Mouse (Mus musculus) cortical plate, adult 2 months (tissue): Measurements from ENCODE around the gene Fhit. TPM values are rescaled to one million over a fixed set of nuclear protein-coding genes. Genes with fewer than 3 reads are reported as not detected.

Source experiments
- H3K27ac ChIP-seq: fragments of 200-500 bp; 2 replicates; pipeline ENCODE4 v1.5.1; 2012; ENCODE audit warnings: low read length, control low read depth, inconsistent platforms; ENCODE audit not compliant: insufficient read depth
- H3K4me1 ChIP-seq: fragments of 200-500 bp; 2 replicates; pipeline ENCODE4 v1.6.1; 2011; ENCODE audit warnings: low read length; ENCODE audit not compliant: control insufficient read depth, insufficient read depth
- H3K4me3 ChIP-seq: fragments of 200-500 bp; 2 replicates; pipeline ENCODE4 v1.5.1; 2011; ENCODE audit warnings: mild to moderate bottlenecking, low read length, control low read depth; ENCODE audit not compliant: insufficient read depth
- CTCF ChIP-seq: fragments of 200-500 bp; IDR thresholded peaks from 2 replicates; pipeline ENCODE4 v1.5.1; 2011; ENCODE audit warnings: mild to moderate bottlenecking, control low read depth, low read length; ENCODE audit not compliant: insufficient read depth; ENCODE audit errors: extremely low read depth
- POLR2A ChIP-seq: fragments of 200-500 bp; IDR thresholded peaks from 2 replicates; pipeline ENCODE4 v1.6.1; 2011; ENCODE audit warnings: mild to moderate bottlenecking, low read length, control low read depth; ENCODE audit not compliant: insufficient read depth; ENCODE audit errors: extremely low read depth
- polyA plus RNA-seq: library from polyadenylated mRNA; depleted of rRNA; stranded (reverse); fragments of >200 nt; gene quantifications from 2 replicates; pipeline ENCODE4 v1.2.3, GENCODE M21; 2012

Fhit gene
- polyA plus RNA-seq, 1 experiment: 7.7 TPM

DNA sequence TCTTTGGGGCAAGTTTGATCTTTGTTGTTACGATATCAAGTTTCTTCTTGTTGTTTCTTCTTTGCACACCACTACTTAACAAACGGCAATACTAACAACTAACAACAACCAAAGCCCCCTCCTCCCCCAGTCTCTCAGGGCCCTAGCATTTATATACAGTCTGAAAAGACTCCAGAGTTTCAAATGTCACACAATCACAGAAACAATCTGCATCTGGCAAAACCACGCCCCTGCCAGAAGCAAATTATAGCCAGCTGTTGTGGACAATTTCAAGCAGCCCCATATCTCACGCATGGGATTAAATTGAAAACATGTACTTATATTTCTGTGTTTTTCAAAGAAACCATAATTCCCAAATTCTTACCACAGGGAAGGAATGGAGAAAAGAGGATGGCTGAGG is 1345.9 kb downstream of the Fhit start:
- Histone ChIP-seq H3K27ac (no peak overlapping the region), H3K4me3 (no peak overlapping the region), H3K4me1 (no peaks in the 10 kb centered on the region; the same call in 1 of the 2 replicates)
- TF ChIP-seq CTCF: no peak
- no peak for TF ChIP-seq POLR2A

DNA sequence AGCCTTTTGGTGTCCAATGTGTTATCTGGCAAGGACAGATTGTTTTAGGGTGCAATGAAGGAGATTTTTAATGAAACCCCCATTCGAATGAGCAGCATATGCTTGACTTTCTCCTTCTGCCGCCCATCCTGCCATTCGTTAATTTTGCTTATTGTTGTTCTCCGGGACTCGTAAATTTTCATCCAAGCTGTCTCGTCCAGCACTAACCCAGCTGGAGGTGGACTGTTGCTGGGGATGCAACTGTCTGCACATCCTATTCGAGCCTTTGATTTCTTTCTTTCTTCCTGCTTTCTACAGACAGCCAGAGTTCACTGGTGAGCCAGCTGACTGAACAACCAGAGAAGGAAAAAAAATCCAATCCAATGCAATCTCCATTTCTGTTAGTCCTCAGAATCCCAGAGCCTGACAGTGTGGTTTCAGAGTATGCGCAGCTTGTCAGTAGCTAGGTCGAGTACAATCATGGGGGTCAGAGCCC is 1350.0 kb downstream of the Fhit start:
- TF ChIP-seq CTCF (no peak), POLR2A (no peak)
- H3K4me1 ChIP-seq: no peaks in the 10 kb centered on the region; the same call in 1 of the 2 replicates
- H3K27ac ChIP-seq: no peak overlapping the region
- no peak overlapping the region for H3K4me3 ChIP-seq

DNA sequence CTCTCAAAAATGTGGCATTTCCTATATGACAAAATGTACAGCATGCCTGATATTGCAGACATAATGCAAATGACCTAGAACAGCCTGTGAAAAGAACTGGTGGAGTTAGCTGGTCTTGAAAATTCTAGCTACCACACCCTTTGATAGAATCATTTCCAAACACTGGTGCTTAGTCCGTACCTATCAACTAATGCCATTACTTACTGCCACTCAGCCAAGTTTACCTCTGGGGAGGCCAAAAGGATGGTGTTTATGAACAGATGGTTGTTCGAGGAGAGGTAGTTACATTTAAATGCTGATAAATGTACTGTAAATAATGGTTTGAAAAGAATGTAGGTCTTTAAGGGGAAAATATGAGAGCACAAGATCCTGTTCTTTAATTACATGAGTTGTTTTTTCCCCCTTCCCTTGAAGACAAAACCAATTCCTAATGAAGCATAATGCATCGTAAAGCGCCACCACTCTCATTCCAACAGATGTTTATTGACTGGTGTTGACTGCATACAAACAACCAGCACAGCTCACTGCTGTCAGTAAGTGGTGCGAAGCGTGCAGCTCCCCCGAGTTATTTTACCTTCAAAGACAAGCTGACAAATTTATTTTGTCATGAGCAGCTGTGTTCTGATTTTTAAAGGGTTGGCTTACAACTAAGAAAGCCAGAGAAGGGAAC is 1350.5 kb downstream of the Fhit start:
- H3K4me3 ChIP-seq: no peak overlapping the region
- no peak for TF ChIP-seq POLR2A
- no peak for TF ChIP-seq CTCF
- no peaks in the 10 kb centered on the region; the same call in 1 of the 2 replicates for H3K4me1 ChIP-seq
- no peak overlapping the region for H3K27ac ChIP-seq

DNA sequence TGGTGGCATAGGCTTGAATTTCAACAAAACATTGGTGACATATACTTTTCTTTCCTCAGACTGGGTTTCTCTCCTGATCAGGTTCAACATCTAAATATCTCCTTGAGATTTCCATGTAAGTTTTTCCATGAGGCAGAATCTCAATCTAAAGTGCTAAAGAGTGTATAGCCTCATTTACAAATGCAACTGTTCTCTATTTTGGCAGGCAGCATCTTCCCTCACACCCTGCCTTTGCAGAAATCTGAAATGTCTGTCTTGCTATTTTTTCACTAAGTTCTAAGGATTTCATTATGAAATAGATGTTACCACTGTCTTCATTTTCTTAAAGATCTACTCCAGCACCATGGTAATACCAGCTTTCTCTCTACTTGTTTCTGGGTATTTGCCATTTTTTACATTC is 1368.4 kb downstream of the Fhit start:
- H3K27ac ChIP-seq: no peak overlapping the region
- no peak for TF ChIP-seq CTCF
- no peak for TF ChIP-seq POLR2A
- H3K4me3 ChIP-seq: no peak overlapping the region
- no peaks in the 10 kb centered on the region for H3K4me1 ChIP-seq

DNA sequence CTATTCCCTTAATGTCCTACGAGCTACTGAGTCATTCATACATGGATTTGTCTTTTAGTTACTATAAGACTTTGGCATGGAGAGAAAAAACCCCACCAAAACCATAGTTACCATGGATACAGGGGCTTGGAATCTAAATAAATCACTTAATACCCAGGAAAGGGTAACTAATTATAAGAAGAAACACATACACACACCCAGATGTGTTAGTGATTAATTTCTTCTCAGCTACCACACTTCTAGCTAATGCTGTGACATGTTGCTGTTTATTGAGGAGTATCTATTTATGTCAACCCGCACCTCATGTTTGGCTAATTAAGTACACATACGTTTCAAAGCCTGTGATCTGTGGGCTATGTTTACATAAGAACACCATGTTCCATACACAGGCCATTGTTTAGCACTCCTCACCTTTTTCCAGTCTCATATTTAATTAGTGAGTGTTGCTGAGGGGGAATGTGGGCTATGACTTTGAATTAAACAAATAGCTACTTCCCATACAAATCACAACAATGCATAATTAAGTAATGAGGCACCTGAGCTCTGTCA is 1373.4 kb downstream of the Fhit start:
- TF ChIP-seq CTCF (no peak), POLR2A (no peak)
- Histone ChIP-seq H3K27ac (no peak overlapping the region), H3K4me3 (no peak overlapping the region), H3K4me1 (no peaks in the 10 kb centered on the region)

DNA sequence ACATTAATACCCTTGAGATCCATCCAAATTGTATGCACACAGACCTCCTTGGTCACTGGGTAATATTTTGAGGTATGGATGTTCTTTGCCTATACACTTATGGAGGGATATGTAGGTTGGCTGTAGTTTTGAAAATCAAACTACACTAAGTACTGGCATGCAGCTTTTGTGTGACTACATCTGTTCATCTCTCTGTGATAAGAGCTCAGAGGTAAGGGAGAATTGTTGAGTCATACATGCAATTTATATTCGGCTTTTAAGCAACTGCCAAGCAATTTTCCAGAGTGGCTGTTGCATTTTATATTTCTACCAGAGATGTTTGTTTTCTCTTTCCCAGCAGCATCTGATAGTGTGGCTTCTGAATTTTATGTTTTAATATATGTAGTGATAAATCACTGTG is 1374.4 kb downstream of the Fhit start:
- Histone ChIP-seq H3K4me1 (no peaks in the 10 kb centered on the region), H3K27ac (no peak overlapping the region), H3K4me3 (no peak overlapping the region)
- no peak for TF ChIP-seq CTCF
- TF ChIP-seq POLR2A: no peak

DNA sequence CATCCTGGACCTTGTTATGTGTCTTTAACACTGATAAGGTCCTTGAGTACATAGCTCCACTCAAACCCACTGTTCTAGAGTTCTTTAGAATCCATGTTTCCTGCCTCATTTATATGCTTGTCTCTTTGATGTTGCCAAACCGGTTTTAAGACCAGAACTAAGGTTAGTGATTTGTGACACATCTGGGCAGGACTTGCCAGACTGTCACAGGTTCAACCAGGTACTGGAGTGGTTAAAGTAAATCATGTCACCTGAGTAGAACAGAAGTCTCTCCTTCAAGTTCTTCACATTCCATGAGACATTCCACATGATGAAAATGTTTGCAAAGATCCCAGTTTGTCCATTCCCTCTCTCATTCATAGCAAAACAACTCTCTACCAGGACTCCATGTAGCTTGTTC is 1376.0 kb downstream of the Fhit start:
- Histone ChIP-seq H3K4me1 (no peaks in the 10 kb centered on the region), H3K27ac (no peak overlapping the region), H3K4me3 (no peak overlapping the region)
- TF ChIP-seq POLR2A: no peak
- TF ChIP-seq CTCF: no peak

DNA sequence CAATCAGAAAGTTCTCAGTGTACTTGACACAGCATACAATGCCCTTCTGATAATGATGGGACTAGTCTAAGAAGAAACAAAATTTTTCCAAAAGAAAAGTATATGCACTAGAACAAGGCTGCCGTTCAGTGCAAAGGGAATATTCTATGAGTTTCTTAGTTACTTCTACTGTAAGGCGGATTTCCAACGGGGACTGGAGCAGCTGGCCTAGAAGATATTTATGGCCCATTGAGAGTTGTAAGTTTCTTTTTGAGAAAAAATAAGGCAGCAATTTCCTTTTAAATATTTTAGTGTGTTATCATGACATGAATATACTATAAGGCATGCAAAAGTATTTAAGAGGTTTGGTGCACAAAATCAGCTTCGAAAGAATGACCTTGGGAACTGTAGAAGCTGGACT is 1410.5 kb downstream of the Fhit start:
- H3K27ac ChIP-seq: no peak overlapping the region
- H3K4me1 ChIP-seq: no peaks in the 10 kb centered on the region
- H3K4me3 ChIP-seq: no peak overlapping the region
- TF ChIP-seq CTCF: no peak
- no peak for TF ChIP-seq POLR2A

DNA sequence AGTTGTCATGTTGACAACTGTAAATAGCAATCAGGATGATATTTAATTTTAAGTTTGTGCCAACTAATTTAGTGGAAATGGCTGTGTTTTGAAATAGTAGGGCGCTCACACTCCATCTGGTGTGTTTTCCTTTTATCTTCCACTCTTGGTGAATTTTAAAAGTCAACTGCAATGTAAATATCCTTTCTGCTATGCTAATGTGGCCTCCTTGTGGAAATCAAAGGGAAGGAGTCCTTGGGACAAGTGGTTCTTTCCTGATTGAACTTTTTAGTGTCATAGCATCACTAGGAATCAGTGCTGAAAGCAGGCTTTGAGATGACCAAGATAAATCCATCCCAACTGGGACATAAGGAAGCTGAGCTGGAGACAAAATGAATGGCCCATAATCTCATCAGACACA is 1413.1 kb downstream of the Fhit start:
- TF ChIP-seq POLR2A: no peak
- no peak for TF ChIP-seq CTCF
- H3K4me1 ChIP-seq: no peaks in the 10 kb centered on the region
- H3K27ac ChIP-seq: no peak overlapping the region
- H3K4me3 ChIP-seq: no peak overlapping the region

DNA sequence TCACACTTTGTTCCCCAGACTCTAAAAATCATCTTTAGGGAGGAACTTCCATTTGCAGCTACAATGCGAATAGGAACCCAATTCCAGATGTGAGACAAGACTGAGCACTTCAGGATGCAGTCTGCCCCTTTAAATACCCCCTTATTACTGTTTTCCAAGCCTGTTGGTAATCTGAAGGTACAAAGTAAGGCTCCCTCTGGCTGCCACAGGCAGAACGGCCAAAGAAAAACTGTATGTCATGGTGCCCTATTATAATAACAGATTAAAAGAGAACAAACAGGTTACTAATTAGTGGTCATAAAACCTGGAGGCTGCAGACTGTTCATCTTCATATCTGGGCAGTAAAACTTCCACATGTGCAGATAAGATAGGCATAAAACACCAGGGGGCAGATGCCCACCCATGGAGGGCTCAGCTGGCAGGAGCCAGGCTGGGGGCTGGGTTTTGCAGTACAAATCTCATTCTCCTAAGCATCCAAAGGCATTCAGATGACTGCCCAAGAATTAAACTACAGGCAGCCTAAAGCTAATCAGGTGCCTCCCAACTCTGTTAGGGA is 1439.8 kb downstream of the Fhit start:
- H3K27ac ChIP-seq: no peak overlapping the region
- H3K4me3 ChIP-seq: no peak overlapping the region
- TF ChIP-seq CTCF (no peak), POLR2A (no peak)
- no peaks in the 10 kb centered on the region for H3K4me1 ChIP-seq
